Mouse (Mus musculus): Measurements from ENCODE around the gene Nup188. TPM values are rescaled to one million over a fixed set of nuclear protein-coding genes. Genes with fewer than 3 reads are reported as not detected.

Gene Nup188
- total RNA-seq, 2 experiments from 2014 or later: 12.1 to 19.3 TPM

DNA sequence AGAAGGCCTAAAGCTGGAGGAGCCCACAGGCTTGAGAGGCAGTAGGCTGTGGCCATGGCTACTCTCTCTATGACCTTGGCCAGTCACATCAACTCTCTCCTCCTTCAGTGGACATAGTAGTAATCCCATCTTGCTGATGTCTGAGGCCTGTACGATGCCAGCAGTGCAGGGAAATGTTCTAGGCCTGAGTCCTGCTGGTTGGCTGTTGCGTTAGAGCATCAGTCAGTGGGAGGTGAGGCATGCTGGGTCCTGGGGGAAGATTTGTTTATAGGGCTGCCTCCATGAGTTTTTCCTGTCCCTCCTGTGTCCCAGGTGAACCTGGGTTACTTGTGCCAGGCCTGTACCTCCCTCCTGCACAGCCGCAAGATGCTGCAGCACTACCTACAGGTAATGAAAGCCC lies 55.9 kb downstream of the Nup188 start:
- no peak for ATAC-seq (replicated peaks; ENCODE audit: low FRiP score, poor library complexity, severe bottlenecking)

DNA sequence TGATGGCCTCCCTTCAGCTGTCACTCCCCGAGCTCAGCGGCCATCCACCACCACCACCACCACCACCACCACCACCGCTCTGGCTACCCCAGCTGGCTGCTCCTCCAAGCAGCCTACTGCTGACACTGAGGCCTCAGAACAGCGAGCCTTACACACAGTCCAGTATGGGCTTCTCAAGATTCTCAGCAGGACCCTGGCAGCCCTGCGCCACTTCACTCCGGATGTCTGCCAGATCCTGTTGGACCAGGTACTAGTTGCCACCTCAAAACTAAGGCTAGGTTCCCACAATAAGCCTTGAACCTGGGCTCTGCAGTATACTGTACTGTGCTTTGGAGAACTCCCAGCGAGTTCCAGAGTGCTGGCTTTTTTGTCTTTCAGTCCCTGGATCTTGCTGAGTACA lies 56.3 kb downstream of the Nup188 start:
- no peak for ATAC-seq (replicated peaks; ENCODE audit: low FRiP score, poor library complexity, severe bottlenecking)

DNA sequence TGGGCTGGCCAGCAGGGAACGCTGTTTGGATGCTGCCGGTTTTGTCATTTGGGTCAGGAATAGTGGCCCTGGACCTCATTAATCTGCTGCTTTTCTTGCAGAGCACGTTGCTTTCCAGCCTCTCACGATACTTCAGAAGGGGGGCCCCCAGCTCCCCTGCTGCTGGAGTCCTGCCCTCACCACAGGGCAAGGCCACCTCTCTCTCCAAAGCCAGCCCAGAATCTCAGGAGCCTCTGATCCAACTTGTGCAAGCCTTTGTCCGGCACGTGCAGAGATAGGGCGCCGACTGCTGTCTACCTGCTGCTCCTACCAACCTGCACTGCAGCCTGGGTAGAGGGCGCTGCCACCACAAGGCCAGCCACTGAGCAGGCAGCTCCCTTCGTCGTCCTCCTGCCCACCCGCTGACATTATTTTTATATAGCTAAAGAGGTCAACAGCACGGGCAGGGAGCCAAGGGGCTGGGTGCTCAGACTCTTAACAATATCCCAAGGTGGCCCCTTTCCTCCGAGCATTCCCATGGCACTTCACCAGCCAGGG lies 57.5 kb downstream of the Nup188 start:
- ATAC-seq (replicated peaks; ENCODE audit: low FRiP score, poor library complexity, severe bottlenecking): no peak

DNA sequence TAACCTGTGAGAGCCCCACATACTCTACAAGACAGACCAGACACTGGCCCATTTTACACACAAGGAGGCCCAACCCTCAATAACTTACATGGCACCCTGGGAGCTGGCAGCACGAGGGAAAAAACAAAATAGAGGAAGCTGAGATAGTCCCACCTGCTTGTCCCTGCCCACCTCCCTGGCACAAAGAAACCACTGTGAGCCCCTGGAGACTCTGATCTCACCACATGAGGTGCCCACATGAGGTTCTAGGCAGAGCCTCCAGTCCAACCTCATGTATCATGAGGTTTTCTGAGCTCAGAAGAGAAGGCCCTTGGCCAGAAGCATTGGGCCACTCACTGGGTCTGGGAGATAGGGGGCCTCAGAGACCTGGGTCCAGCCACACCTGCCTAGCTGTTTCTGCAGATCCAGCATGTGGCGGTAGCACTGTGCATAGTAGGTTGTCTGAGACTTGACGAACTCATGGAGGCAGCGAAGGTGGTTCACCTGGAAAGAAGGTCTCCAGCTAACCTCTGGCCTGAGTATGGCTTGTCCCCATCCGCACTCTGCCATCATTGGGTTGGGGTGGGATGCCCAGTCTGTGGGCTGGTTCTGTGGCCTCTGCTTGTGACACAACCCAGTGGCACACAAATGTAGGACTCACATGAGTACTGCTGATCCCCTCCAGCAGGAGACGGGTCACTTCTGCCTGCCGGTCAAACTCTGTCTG lies 59.9 kb downstream of the Nup188 start:
- ATAC-seq (replicated peaks; ENCODE audit: low FRiP score, poor library complexity, severe bottlenecking): no peak

DNA sequence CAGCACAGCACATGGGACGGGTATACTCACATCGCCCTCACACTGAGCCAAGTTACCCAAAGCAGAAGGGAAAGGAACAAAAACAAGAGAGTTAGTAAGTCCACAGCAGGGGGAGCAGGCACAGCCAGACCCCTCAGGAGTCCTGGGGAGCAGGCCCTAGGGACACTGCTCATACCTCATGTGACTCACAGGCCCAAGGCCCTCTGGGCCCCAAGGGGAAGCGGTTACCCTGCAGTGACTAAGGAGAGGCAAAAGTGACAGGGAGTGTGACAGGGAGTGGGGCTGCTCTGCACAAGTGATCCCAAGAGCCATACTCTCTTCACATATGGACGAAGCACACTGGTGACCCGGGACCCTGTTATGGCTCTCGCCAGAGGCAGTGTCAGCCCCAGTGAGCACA lies 63.0 kb downstream of the Nup188 start:
- ATAC-seq (replicated peaks; ENCODE audit: low FRiP score, poor library complexity, severe bottlenecking): no peak

DNA sequence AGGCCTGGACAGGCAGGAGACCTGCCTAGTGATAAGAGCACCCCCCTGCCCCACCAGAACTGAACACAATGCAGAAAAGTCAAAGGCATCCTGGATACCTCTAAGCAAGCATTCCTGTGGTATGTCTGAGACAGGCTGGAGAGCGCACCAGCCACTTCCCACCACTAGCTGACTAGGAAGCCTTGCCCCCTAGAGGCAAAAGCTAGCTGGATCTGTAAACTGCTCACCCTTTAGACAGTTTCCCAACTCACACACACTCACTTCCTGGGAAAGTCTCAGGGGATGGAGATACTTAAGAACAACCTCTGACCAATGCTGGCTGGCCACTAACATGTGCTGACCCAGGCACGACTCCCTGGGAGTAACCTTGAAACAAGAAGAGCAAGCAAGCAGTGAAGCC lies 65.0 kb downstream of the Nup188 start:
- no peak for ATAC-seq (replicated peaks; ENCODE audit: low FRiP score, poor library complexity, severe bottlenecking)

DNA sequence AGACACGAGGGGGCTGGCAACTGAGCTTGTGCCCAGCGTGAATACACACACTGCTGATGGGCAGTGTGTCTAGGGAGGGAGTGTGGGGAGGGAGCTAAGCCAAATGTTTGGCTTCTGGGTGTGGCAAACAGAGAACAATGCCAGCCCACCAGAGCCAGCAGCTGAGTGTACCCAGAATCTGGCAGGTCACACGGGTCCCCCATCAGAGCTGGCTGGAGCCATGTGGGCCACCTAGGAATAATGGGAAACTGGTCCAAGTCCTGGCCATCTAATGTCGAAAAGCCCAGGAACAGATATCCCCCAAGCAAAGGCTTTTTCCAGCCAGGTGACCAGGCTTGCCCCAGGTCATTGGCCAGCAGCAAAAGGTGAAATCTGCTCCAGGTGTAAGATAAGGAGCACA lies 69.7 kb downstream of the Nup188 start:
- ATAC-seq (replicated peaks; ENCODE audit: low FRiP score, poor library complexity, severe bottlenecking): no peak

DNA sequence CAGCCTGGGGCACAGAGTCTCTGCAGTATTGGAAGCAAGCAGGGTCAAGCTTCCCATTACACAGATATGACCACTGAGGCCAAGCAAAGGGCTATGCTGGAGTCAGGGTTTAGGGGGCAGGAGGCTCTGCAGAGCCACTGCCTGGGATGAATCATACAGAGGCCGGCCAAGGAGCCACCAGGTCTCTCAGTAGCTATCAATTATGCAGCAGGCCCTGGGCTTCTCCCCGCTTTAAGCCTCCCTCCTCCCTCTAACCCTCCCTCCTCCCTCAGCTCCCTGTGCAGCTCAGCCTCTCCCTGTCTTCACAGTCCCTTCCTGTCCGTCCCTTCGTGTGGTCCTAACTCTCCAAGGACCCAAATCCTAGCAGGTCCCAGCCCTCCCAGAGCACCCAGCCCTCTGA lies 70.1 kb downstream of the Nup188 start:
- no peak for ATAC-seq (replicated peaks; ENCODE audit: low FRiP score, poor library complexity, severe bottlenecking)

DNA sequence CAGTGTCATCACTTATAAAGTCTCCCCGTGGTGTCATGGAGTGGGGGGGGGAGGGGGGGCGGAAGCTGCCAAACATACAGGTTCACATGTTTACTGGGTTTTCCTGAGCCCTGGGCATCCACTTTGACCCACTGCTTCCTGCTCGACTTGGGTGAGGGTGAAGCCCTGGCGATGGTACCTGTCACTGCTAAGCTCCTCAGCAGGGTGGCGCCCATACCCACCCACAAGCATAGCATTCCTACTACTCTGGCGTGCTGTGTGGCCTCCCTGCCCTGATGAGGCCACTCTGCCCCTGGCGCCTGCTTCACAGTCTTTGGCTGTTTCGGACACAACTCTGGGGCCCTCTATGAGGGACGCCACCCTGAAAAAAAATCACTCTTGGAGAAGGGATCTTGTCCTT lies 70.7 kb downstream of the Nup188 start:
- no peak for ATAC-seq (replicated peaks; ENCODE audit: low FRiP score, poor library complexity, severe bottlenecking)

DNA sequence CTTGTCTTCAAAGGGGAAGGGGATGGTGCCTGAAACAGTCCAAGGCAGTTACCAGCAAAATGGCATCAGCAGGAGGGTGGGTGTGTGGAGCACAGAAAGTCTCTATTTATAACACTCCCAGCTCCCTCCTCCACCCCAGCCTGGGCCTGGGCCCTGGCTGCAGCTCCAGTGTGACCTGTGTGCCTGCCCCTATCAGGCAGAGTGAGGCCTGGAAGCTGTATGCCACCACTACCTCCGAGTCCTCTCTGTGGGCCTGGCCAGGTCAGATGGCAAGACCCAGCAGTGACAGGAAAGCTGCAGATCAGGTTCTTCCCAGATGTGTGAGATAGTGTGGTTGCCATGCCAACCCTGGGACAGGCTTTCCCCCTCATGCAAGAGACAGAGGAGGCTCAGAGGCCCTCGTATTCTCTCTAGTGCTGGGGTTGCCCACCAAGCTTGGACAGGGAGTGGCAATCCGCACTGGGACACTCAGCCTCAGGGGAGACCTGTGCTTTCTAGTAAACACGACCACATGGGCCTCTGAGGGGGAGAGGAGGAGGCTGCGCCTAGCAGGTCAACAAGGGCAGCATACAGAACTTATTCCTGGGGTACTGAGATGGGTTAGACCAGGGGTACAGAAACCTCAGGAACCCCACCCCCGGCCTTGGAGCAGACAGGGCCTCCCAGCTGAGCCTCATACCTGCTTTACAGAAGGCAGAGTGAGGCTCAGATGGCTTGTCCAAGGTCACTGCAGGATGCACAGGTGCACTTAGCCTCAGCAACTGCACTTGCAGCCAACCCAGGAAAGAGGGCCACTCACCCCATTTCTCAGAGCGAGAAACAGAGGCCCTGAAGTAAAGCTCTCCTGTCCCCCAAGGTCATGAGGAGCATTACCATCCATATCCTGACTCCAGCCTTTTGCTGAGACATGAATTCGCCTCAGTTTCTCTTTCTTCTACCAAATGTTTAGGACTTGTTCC lies 71.6 kb downstream of the Nup188 start:
- ATAC-seq (replicated peaks; ENCODE audit: low FRiP score, poor library complexity, severe bottlenecking): no peak

DNA sequence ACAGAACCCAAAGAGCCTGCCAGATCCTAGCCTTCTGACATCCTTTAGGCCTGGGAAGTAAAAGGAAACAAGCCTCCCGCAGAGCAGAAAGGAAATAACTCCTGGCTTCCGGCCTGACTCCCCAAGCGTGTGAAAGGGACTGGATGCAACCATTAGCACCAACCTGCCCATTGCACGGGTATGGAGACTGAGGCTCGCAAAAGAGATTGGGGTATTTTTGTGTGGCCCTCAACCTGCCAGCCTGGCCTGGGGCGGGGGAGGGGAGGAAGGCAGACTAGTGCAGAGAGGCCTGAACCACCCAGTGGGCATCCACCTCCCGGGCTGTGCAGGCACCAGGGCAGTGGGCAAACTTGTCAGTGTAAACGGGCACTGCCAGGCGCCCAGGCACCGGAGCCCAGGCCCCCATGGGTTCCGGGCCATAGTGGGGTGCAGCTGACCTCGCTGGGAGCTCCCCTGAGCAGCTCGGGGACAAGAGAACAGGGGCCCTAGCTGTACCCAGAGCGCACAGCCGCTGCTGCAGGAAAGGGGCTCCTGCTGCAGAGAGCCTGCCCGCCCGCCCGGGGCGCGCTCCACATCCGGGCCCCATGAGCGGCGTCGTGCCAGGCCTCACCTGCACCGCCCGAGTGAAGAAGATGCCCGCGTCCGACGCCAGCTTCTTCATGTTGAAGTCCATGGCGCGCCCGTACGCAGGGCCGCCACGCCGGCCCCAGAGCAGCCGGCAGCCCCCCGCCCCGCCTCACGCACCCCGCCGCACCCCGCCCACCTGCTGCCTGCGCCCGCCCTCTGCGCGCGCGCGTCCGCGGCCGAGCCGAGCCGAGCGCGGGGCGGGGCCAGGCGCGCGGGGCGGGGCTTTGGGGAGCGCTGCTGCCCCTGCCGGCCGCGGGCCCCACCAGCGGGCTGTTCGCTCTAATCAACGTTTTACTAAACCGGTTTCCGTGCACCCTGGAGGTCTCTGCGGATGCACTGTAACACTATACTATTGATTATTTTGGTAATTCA lies 72.6 kb downstream of the Nup188 start, which contains the start of gene Sh3glb2:
Sh3glb2 (minus strand) TSS at position 805 of the 999 bp plus-strand sequence.
- ATAC-seq (replicated peaks; ENCODE audit: low FRiP score, poor library complexity, severe bottlenecking): peak; percentile 56

DNA sequence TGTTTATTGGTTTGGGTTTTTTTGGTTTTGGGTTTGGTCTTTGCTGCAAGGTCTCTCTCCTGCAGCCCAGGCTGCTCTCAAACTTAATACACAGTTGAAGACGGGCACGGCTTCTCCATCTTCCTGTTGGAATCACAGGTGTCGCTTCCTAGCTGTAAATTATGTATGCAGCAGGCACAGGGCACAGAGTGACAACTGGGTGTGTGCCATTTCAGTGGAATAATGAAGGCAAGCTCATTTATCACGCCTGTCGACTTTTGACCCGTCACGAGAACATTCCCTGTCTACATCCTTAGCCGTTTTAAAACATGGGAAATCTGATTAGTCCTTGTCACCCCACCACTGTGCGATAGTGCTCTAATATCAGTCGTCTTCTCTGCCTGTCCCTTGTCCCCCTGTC lies 74.4 kb downstream of the Nup188 start:
- no peak for ATAC-seq (replicated peaks; ENCODE audit: low FRiP score, poor library complexity, severe bottlenecking)

DNA sequence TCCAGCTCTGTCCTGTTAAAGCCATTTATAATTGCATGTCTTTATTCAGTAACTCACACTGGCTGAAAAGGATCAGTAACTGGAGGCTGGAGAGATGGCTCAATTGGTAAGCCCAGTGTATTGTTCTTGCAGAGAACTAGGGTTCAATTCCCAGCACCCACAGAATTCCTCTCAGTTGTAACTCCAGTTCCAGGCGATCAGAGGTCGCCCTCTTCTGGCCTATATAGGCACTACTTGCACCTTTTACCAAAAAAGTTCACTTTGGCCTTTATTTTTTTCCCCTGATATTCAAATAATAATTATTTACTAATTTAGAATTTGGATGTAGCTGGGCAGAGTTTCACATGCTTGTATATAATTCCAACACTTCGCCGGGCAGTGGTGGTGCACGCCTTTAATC lies 76.7 kb downstream of the Nup188 start:
- no peak for ATAC-seq (replicated peaks; ENCODE audit: low FRiP score, poor library complexity, severe bottlenecking)

DNA sequence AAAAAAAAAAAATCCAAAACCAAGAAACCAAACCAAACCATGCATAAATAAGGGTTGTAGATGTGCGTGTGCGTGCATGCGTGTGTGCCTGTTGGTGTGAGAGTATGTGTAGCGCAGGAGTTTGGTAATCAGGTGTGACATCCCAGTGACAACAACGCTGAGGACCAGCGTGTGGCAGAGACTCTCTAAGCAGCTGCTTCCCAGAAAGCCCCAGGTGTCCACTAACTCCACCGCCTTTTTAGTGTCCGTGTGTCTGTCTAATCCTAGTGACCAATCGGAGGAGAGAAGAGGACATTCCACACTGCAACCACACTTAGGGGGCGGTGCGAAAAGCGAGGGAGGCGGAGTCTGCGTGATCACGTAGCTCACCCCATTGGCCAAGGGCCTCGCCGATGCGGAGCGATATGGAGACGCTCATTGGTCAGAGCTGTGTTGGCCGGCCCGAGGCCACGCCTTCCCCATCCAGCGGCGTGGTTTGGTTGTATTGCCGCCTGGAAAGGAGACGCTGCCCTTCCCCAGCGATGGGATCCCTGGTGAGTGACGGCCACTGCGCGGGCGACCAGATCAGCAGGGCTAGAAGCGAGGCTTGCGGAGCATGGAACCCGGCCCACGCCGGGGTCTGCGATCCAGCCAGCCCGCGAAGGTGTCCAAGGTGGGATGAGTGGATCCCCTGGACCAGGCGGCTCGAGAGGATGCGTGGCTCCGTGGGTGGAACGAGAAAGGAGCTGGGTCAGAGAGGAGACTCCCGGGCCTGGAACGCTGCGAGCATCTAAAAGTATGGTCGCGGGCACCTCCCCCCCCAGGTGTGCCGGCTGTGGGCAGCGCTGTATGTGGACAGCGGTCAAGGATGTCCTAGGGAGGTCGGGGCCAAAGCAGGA lies 77.8 kb downstream of the Nup188 start, which contains the start of gene Miga2:
Miga2 (plus strand) TSS at position 461 of the 878 bp plus-strand sequence.
- ATAC-seq (replicated peaks; ENCODE audit: low FRiP score, poor library complexity, severe bottlenecking): peak; percentile 90

DNA sequence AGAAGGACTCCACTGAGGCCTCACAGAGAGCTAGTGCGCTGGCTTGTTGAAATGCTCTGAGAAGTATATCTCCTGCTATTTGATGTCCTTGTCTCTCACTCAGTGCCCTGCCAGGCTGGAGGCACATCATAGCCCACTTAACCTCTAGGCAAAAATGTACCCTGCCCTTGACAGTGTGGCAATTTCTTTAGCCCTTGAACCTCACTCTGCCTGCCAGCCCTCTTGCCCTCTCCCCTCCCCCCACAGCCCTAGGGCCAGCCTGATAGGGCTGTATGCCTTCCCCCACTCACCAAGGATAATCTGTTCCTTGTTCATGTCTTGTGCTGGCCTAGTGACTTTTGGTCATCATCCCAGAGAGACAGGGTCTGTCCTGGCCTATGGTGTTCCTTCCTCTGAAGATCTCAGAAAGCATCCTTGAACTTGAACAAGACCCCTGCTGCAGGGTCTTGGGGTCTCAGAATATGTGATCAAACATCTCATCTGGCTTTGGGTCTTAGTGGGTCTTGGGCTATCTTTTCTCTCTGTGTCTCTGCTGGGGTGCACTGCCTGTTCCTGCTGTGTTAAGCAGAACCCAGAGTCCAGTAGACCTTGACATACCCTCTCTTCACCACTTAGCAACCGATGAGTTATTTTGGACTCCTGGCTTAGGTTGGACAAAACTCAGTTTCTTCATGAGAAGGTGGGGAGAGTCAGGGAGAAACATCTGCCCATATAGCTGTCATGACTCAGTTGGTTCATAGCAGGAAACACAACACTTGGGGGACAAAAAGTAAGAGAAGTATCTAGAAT lies 79.3 kb downstream of the Nup188 start:
- no peak for ATAC-seq (replicated peaks; ENCODE audit: low FRiP score, poor library complexity, severe bottlenecking)

DNA sequence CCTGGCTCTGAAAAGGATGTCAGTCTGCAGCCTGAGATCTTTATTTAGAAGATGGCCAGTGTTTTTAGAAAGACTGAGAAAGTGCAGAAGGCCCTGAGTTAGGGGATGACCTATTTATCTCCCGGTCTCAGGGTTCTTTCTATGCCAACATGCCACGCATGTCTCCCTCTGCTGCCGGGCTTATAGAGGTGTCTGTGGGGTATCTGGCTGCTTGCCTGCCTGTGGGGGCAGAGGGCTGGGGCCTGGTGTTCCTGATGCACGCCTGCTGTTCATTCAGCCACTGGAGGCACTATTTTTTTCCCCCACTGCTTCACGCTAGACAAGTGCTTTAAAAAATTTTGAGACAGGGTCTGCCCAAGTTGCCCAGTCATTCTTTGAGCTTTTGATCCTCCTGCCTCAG lies 80.0 kb downstream of the Nup188 start:
- no peak for ATAC-seq (replicated peaks; ENCODE audit: low FRiP score, poor library complexity, severe bottlenecking)

DNA sequence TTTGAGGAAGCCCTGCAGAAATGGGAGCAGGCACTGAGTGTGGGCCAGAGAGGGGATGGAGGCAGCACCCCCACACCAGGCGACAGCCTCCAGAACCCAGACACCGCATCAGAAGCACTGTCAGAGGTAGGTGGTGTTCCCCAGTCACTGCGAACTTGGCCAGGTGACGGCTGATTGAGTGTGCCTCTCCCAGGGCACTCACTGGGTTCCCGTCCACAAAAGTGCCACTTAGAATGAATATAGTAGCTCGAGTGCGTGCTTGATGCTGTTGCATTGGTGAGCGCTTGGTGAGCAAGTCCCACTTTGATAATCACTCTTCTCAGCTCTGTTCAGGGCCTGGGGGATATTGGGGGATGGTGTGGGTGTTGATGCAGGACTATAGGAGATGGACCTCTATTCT lies 85.3 kb downstream of the Nup188 start:
- no peak for ATAC-seq (replicated peaks; ENCODE audit: low FRiP score, poor library complexity, severe bottlenecking)

DNA sequence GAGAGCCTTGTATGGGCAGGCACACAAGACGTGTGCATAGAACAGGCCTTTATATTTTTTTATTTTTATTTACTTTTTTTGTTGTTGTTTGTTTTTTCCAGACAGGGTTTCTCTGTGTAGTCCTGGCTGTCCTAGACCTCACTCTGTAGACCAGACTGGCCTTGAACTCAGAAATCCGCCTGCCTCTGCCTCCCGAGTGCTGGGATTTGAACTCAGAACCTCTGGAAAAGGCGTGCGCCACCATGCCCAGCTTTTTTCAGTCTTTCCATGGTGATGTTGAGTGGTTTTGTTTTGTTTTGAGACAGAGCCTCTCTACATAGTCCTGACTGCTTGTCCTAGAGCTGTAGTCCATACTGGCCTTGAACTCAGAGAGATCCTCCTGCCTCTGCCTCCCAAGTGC lies 86.5 kb downstream of the Nup188 start:
- no peak for ATAC-seq (replicated peaks; ENCODE audit: low FRiP score, poor library complexity, severe bottlenecking)

Data from erythroid progenitor cell, adult 5-6 weeks (primary cell).